Mouse (Mus musculus) neural tube, embryonic 15.5 days (tissue): Measurements from ENCODE around the gene Dytn. TPM values are rescaled to one million over a fixed set of nuclear protein-coding genes. Genes with fewer than 3 reads are reported as not detected.

Experiments
- ATAC-seq: fragments of 200-750 bp; cut with Nextera tagmentation; 2 replicates; pipeline ENCODE4 v1.8.0; 2017; ENCODE audit warnings: mild to moderate bottlenecking, moderate TSS enrichment, moderate library complexity; ENCODE audit not compliant: low FRiP score
- H3K27ac ChIP-seq: fragments of 300-500 bp; sonication (generic); replicated peaks from 2 replicates; pipeline ENCODE4 v1.5.1; 2015; ENCODE audit warnings: mild to moderate bottlenecking, inconsistent platforms
- H3K27me3 ChIP-seq: fragments of 300-500 bp; sonication (generic); replicated peaks from 2 replicates; pipeline ENCODE4 v1.6.1; 2015; ENCODE audit warnings: inconsistent platforms
- H3K36me3 ChIP-seq: fragments of 300-500 bp; sonication (generic); 2 replicates; pipeline ENCODE4 v1.6.1; 2015; ENCODE audit warnings: inconsistent platforms
- H3K4me1 ChIP-seq: fragments of 300-500 bp; sonication (generic); 2 replicates; pipeline ENCODE4 v1.6.1; 2015; ENCODE audit warnings: inconsistent platforms
- H3K4me2 ChIP-seq: fragments of 300-500 bp; sonication (generic); 2 replicates; pipeline ENCODE4 v1.6.1; 2015; ENCODE audit warnings: inconsistent platforms, mild to moderate bottlenecking, moderate library complexity
- H3K4me3 ChIP-seq: fragments of 300-500 bp; sonication (generic); replicated peaks from 2 replicates; pipeline ENCODE4 v1.5.1; 2015; ENCODE audit warnings: mild to moderate bottlenecking, inconsistent platforms
- H3K9ac ChIP-seq: fragments of 300-500 bp; sonication (generic); replicated peaks from 2 replicates; pipeline ENCODE4 v1.6.1; 2015; ENCODE audit warnings: mild to moderate bottlenecking, inconsistent platforms
- H3K9me3 ChIP-seq: fragments of 300-500 bp; sonication (generic); replicated peaks from 2 replicates; pipeline ENCODE4 v1.6.1; 2016; ENCODE audit warnings: inconsistent platforms
- WGBS: fragments of 180-500 bp; shearing (Covaris S2); methylation state at CpG from one replicate; pipeline ENCODE4 v1.1.7; 2015; ENCODE audit warnings: mixed read lengths; 5-methylcytosine and 5-hydroxymethylcytosine counted together
- polyA plus RNA-seq: library from polyadenylated mRNA; unstranded; fragments of >200 nt; fragmentation: Nextera tagmentation; extraction: Ambion mirVana; gene quantifications from 2 replicates; pipeline ENCODE4 v1.2.1, GENCODE M21; 2015

Gene Dytn
- polyA plus RNA-seq, 1 experiment from 2014 or later = 0.37 TPM

GRCm38 (mm10) chr1:63576803-63577202 lies 109.9 kb downstream of the Dytn start:
- Histone ChIP-seq H3K9ac (no peak overlapping the region), H3K4me1 (peaks cover 20% of the 10 kb centered on the region), H3K9me3 (no peaks in the 10 kb centered on the region), H3K36me3 (no peaks in the 10 kb centered on the region), H3K4me3 (no peak overlapping the region), H3K27me3 (no peaks in the 10 kb centered on the region), H3K27ac (no peak overlapping the region), H3K4me2 (no peak overlapping the region)
- WGBS = 56% methylated on average over 5 of the region's 5 CpGs
- ATAC-seq = no peak

DNA sequence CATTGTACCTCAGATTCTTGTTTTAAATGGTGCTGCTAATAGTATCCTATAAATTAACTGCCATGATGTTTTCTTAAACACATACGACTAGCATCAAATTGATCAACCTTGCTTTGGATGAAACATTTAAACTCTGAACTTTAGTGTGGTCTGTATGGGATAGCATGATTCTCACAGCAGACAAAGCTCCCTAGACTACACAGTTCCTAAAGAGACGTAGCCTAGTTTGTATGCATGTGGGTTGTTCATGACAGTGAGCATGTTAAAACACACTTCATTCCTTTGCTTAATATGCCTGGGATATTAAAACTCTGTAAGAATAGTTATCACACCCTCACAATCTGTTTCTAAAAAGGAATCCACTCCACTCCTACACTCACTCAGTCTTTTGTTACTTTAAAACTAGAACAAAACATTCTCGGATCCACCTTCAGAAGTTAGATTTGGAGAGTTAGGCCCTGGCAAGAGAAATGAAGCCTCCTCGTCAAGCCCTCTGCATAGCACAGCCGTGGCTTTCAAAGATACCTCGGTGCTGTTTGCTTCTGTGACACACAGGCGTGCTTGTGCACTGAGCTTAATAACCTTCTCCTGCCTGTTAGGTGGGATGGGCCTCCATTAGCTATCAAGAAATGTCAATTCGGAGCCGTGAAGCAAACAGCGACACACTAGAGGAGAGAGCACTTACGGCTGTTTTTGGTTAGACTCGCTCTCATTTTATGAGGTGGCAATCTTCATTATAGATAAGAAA lies 112.7 kb downstream of the Dytn start:
- no peaks in the 10 kb centered on the region for H3K27me3 ChIP-seq
- H3K36me3 ChIP-seq = no peaks in the 10 kb centered on the region
- H3K9me3 ChIP-seq = no peaks in the 10 kb centered on the region
- no peak overlapping the region for H3K4me3 ChIP-seq
- H3K27ac ChIP-seq = no peak overlapping the region; the same call in 1 of the 2 replicates
- no peak overlapping the region for H3K4me2 ChIP-seq
- ATAC-seq = no peak
- 51% methylated on average over 12 of the region's 12 CpGs for WGBS
- no peak overlapping the region; the same call in 1 of the 2 replicates for H3K9ac ChIP-seq
- H3K4me1 ChIP-seq = peaks cover 20% of the 10 kb centered on the region

GRCm38 (mm10) chr1:63573432-63573831 lies 113.3 kb downstream of the Dytn start:
- 23% methylated on average over 6 of the region's 6 CpGs for WGBS
- H3K27ac ChIP-seq = no peak overlapping the region; the same call in 1 of the 2 replicates
- no peaks in the 10 kb centered on the region for H3K9me3 ChIP-seq
- no peak for ATAC-seq
- H3K9ac ChIP-seq = no peak overlapping the region; the same call in 1 of the 2 replicates
- H3K4me1 ChIP-seq = peaks cover 20% of the 10 kb centered on the region
- no peak overlapping the region for H3K4me3 ChIP-seq
- no peak overlapping the region for H3K4me2 ChIP-seq
- no peaks in the 10 kb centered on the region for H3K27me3 ChIP-seq
- no peaks in the 10 kb centered on the region for H3K36me3 ChIP-seq

Other genes with a start within 250 kb of the Dytn start
- gene Adam23, start 241.0 kb downstream of the Dytn start, polyA plus RNA-seq = 13.7 and 15.6 TPM in 2 replicates
- 0.14 and 0.17 TPM in 2 replicates for gene Gm39653, start 71.0 kb downstream of the Dytn start, polyA plus RNA-seq
- gene Mdh1b, start 43.4 kb upstream of the Dytn start, polyA plus RNA-seq = 0.20 and 0.42 TPM in 2 replicates
- gene Fastkd2, start 43.7 kb upstream of the Dytn start, polyA plus RNA-seq = 28.6 and 37.4 TPM in 2 replicates
- gene 4933402D24Rik, start 82.3 kb upstream of the Dytn start, polyA plus RNA-seq = 0.19 and 0.36 TPM in 2 replicates